Mouse (Mus musculus): ENCODE data around the gene Acin1. TPM values are rescaled to one million over a fixed set of nuclear protein-coding genes. Genes with fewer than 3 reads are reported as not detected.

Acin1 gene
- polyA plus RNA-seq, 1 experiment from 2014 or later = 141 TPM

DNA sequence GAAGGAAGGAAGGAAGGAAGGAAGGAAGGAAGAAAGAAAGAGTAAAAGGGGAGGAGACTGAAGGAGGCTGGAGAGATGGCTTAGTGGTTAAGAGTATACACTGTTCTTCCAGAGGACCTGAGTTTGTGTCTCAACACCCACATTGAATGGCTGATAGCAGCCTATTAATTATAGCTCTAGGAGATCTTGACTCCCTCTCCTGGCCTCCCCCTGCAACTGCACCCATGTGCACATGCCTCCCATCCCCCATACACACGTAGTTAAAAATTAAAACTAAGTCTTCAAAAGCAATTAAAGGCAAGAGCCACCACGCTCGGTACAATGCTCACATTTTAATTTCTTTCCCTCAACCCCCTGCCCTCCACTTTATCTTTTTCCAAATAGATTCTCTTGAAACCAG, 92.7 kb downstream of the Acin1 start:
- H3K27ac ChIP-seq (replicated peaks; ENCODE audit: low read depth, low read length) = no peak overlapping the region
- no peak overlapping the region for H3K9ac ChIP-seq (ENCODE audit: low read length)
- no peak overlapping the region for H3K4me2 ChIP-seq (ENCODE audit: low read depth, severe bottlenecking)
- DNase-seq (ENCODE audit: low spot score) = no peak
- ATAC-seq (ENCODE audit: insufficient number of reproducible peaks, low FRiP score, low TSS enrichment, low read depth) = no peak
- H3K4me3 ChIP-seq (ENCODE audit: low read depth, low read length) = no peak overlapping the region
- peaks cover 2% of the 10 kb centered on the region; the same call in 1 of the 2 replicates for H3K36me3 ChIP-seq (ENCODE audit: control insufficient read depth, insufficient read depth, low read length)
- H3K4me1 ChIP-seq (ENCODE audit: control insufficient read depth, insufficient read depth, low read length) = no peaks in the 10 kb centered on the region
- no peaks in the 10 kb centered on the region; the same call in 1 of the 2 replicates for H3K9me3 ChIP-seq (ENCODE audit: control insufficient read depth, low read length)
- no peaks in the 10 kb centered on the region for H3K27me3 ChIP-seq (ENCODE audit: control insufficient read depth, insufficient read depth, low read length)
- 89% methylated on average over 3 of the region's 3 CpGs for WGBS

DNA sequence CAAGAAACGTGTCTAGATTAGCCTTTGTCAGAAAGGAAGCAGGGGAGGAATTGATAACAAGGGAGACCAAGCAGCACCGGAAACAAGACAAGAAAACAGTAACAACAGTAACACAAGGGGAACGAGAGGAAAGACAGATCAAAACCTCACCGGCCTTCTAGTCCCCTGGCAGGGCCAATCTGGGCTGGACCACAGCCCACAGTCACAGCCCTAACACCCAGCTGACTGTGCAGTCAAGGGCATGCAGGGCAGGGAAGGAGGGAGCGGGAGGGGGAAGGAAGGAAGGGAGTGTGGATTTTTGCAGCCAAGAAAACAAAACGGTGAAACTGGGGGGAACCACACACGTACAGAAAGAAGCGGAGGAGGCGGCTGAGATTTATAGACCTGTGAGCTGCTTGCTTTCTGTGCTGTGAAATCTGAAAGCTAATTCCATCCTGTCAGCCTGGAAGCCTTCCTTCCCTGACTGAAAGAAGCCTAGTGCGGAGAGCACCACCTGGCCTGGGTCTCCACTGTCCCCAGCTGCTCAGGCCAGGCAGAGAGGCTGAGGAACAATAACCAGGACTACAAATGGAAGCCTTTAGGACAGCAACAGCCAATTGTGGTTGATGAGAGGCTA, 94.3 kb downstream of the Acin1 start:
- ATAC-seq (ENCODE audit: insufficient number of reproducible peaks, low FRiP score, low TSS enrichment, low read depth) (no peak), DNase-seq (ENCODE audit: low spot score) (no peak)
- Histone ChIP-seq H3K4me2 (ENCODE audit: low read depth, severe bottlenecking) (no peak overlapping the region), H3K4me3 (ENCODE audit: low read depth, low read length) (no peak overlapping the region), H3K9ac (ENCODE audit: low read length) (0 out of 2 replicates have a peak overlapping the region, but pooled peaks have one; percentile 14), H3K36me3 (ENCODE audit: control insufficient read depth, insufficient read depth, low read length) (peaks cover 2% of the 10 kb centered on the region; the same call in 1 of the 2 replicates), H3K27me3 (ENCODE audit: control insufficient read depth, insufficient read depth, low read length) (no peaks in the 10 kb centered on the region), H3K27ac (replicated peaks; ENCODE audit: low read depth, low read length) (0 out of 2 replicates have a peak overlapping the region, but pooled peaks have one; percentile 15), H3K9me3 (ENCODE audit: control insufficient read depth, low read length) (no peaks in the 10 kb centered on the region), H3K4me1 (ENCODE audit: control insufficient read depth, insufficient read depth, low read length) (no peaks in the 10 kb centered on the region)
- 67% methylated on average over 10 of the region's 10 CpGs for WGBS

MicroRNAs within 50 kb of the gene (microRNA counts, 519-probe panel; counts per million panel counts)
- microRNA mmu-miR-686 = not detected

Small RNAs within 50 kb of the gene (microRNA-seq; reads per million reads assigned to microRNA genes)
- gene Mir686 = not detected
- not detected for gene Mir6948

Other genes with a start within 250 kb of the Acin1 start
- 18.9 and 19.6 TPM in 2 replicates for gene Lrp10, start 222.8 kb downstream of the Acin1 start, polyA plus RNA-seq (2014; fragmentation: Nextera tagmentation; extraction: Ambion mirVana)
- 4.7 and 5.3 TPM in 2 replicates for gene Rem2, start 210.8 kb downstream of the Acin1 start, polyA plus RNA-seq (2014; fragmentation: Nextera tagmentation; extraction: Ambion mirVana)
- 122 and 126 TPM in 2 replicates for gene Prmt5, start 169.4 kb downstream of the Acin1 start, polyA plus RNA-seq (2014; fragmentation: Nextera tagmentation; extraction: Ambion mirVana)
- gene Haus4, start 132.3 kb downstream of the Acin1 start, polyA plus RNA-seq (2014; fragmentation: Nextera tagmentation; extraction: Ambion mirVana) = 52.4 and 53.1 TPM in 2 replicates
- gene Ajuba, start 109.4 kb downstream of the Acin1 start, polyA plus RNA-seq (2014; fragmentation: Nextera tagmentation; extraction: Ambion mirVana) = 38.5 and 41.8 TPM in 2 replicates
- gene 4931414P19Rik, start 80.9 kb downstream of the Acin1 start, polyA plus RNA-seq (2014; fragmentation: Nextera tagmentation; extraction: Ambion mirVana) = 6.8 and 7.8 TPM in 2 replicates
- gene Psmb5, start 68.9 kb downstream of the Acin1 start, polyA plus RNA-seq (2014; fragmentation: Nextera tagmentation; extraction: Ambion mirVana) = 474 and 488 TPM in 2 replicates
- 0.20 TPM in 1 of 2 replicates, not detected in the other for gene Psmb11, start 65.5 kb downstream of the Acin1 start, polyA plus RNA-seq (2014; fragmentation: Nextera tagmentation; extraction: Ambion mirVana)
- gene Gm17606, start 46.0 kb downstream of the Acin1 start, polyA plus RNA-seq (2014; fragmentation: Nextera tagmentation; extraction: Ambion mirVana) = not detected in 2 replicates
- 8.6 and 10.2 TPM in 2 replicates for gene Cdh24, start 45.6 kb downstream of the Acin1 start, polyA plus RNA-seq (2014; fragmentation: Nextera tagmentation; extraction: Ambion mirVana)
- gene 1700123O20Rik, start 715 bp downstream of the Acin1 start, polyA plus RNA-seq (2014; fragmentation: Nextera tagmentation; extraction: Ambion mirVana) = 111 and 114 TPM in 2 replicates
- gene Gm29776, start 11.9 kb upstream of the Acin1 start, polyA plus RNA-seq (2014; fragmentation: Nextera tagmentation; extraction: Ambion mirVana) = 0.25 and 0.34 TPM in 2 replicates
- gene Cebpe, start 25.2 kb upstream of the Acin1 start, polyA plus RNA-seq (2014; fragmentation: Nextera tagmentation; extraction: Ambion mirVana) = not detected in 2 replicates
- 0.75 and 1.1 TPM in 2 replicates for gene Slc7a8, start 95.0 kb upstream of the Acin1 start, polyA plus RNA-seq (2014; fragmentation: Nextera tagmentation; extraction: Ambion mirVana)
- not detected in 2 replicates for gene Rnf212b, start 127.2 kb upstream of the Acin1 start, polyA plus RNA-seq (2014; fragmentation: Nextera tagmentation; extraction: Ambion mirVana)
- 12.8 and 17.7 TPM in 2 replicates for gene Homez, start 184.0 kb upstream of the Acin1 start, polyA plus RNA-seq (2014; fragmentation: Nextera tagmentation; extraction: Ambion mirVana)
- gene Ppp1r3e, start 190.6 kb upstream of the Acin1 start, polyA plus RNA-seq (2014; fragmentation: Nextera tagmentation; extraction: Ambion mirVana) = 0.37 and 0.51 TPM in 2 replicates
- gene Bcl2l2, start 196.4 kb upstream of the Acin1 start, polyA plus RNA-seq (2014; fragmentation: Nextera tagmentation; extraction: Ambion mirVana) = 2.1 and 2.2 TPM in 2 replicates
- gene Gm20521, start 196.5 kb upstream of the Acin1 start, polyA plus RNA-seq (2014; fragmentation: Nextera tagmentation; extraction: Ambion mirVana) = 0.56 TPM in 1 of 2 replicates, not detected in the other
- gene Pabpn1, start 205.6 kb upstream of the Acin1 start, polyA plus RNA-seq (2014; fragmentation: Nextera tagmentation; extraction: Ambion mirVana) = 158 and 177 TPM in 2 replicates
- gene Slc22a17, start 226.2 kb upstream of the Acin1 start, polyA plus RNA-seq (2014; fragmentation: Nextera tagmentation; extraction: Ambion mirVana) = 35.5 and 46.0 TPM in 2 replicates
- gene Efs, start 239.2 kb upstream of the Acin1 start, polyA plus RNA-seq (2014; fragmentation: Nextera tagmentation; extraction: Ambion mirVana) = 42.7 and 44.6 TPM in 2 replicates
- gene Il25, start 245.8 kb upstream of the Acin1 start, polyA plus RNA-seq (2014; fragmentation: Nextera tagmentation; extraction: Ambion mirVana) = not detected in 2 replicates
- gene Cmtm5, start 249.3 kb upstream of the Acin1 start, polyA plus RNA-seq (2014; fragmentation: Nextera tagmentation; extraction: Ambion mirVana) = 1.8 and 3.2 TPM in 2 replicates